Mouse (Mus musculus) liver, embryonic 14.5 days (tissue): ENCODE measurements at regions not wholly inside any gene's neighbourhood (a gene's known extent, or its start where the extent isn't known, plus 50 kb on each side); places are given as distances from the start of the nearest gene placed in this dataset.

Experiments
- CTCF ChIP-seq: IDR thresholded peaks from 2 replicates; pipeline ENCODE4 v1.5.1; 2016; ENCODE audit warnings: antibody characterized with exemption, low read depth, control low read depth
- EP300 ChIP-seq: IDR thresholded peaks from 2 replicates; pipeline ENCODE4 v1.6.1; 2016; ENCODE audit warnings: antibody characterized with exemption, low read depth

GRCm38 (mm10) chr8:109251360-109251798 lies 242.4 kb upstream of the Pmfbp1 start:
- TF ChIP-seq CTCF (no peak), EP300 (no peak)
